Mouse (Mus musculus) brown adipose tissue, adult 24 weeks (tissue): ENCODE measurements around the gene Gc. TPM values are rescaled to one million over a fixed set of nuclear protein-coding genes. Genes with fewer than 3 reads are reported as not detected.

Source experiments
- H3K27ac ChIP-seq: fragments of 200-500 bp; replicated peaks from 2 replicates; pipeline ENCODE4 v1.5.1; 2012; ENCODE audit warnings: low read depth, mild to moderate bottlenecking, low read length
- H3K4me1 ChIP-seq: fragments of 200-500 bp; 2 replicates; pipeline ENCODE4 v1.6.1; 2012; ENCODE audit warnings: low read length, mixed read lengths; ENCODE audit not compliant: control insufficient read depth, insufficient read depth, insufficient read length
- H3K4me3 ChIP-seq: fragments of 200-500 bp; 2 replicates; pipeline ENCODE4 v1.5.1; 2012; ENCODE audit warnings: low read depth, mild to moderate bottlenecking, low read length, moderate library complexity; ENCODE audit not compliant: insufficient read depth
- polyA plus RNA-seq: library from polyadenylated mRNA; stranded (reverse); fragments of >200 nt; gene quantifications from 2 replicates; pipeline ENCODE4 v1.2.4, GENCODE M21; 2012; ENCODE audit not compliant: missing spikeins, insufficient read depth, insufficient read length

Gene Gc
- 2.5 TPM in 1 of 2 replicates, not detected in the other for polyA plus RNA-seq

- Histone ChIP-seq H3K27ac (no peak within 1 kb of the TSS), H3K4me1 (no peaks in the 10 kb centered on the region), H3K4me3 (no peak within 1 kb of the TSS)
These were observed at the start of gene Gc for GRCm38 (mm10) chr5:89457554-89458062. Gc (minus strand) TSS chr5:89457898.

- Histone ChIP-seq H3K4me3 (no peak overlapping the region), H3K27ac (no peak overlapping the region), H3K4me1 (no peaks in the 10 kb centered on the region)
These were observed 42.5 kb upstream of the Gc start for GRCm38 (mm10) chr5:89500182-89500581.

- Histone ChIP-seq H3K4me3 (no peak overlapping the region), H3K27ac (no peak overlapping the region), H3K4me1 (no peaks in the 10 kb centered on the region)
These were observed 34.9 kb upstream of the Gc start for GRCm38 (mm10) chr5:89492560-89492959.

- Histone ChIP-seq H3K27ac (no peak overlapping the region), H3K4me3 (no peak overlapping the region), H3K4me1 (no peaks in the 10 kb centered on the region)
These were observed 12.8 kb upstream of the Gc start for GRCm38 (mm10) chr5:89470483-89470882.

DNA sequence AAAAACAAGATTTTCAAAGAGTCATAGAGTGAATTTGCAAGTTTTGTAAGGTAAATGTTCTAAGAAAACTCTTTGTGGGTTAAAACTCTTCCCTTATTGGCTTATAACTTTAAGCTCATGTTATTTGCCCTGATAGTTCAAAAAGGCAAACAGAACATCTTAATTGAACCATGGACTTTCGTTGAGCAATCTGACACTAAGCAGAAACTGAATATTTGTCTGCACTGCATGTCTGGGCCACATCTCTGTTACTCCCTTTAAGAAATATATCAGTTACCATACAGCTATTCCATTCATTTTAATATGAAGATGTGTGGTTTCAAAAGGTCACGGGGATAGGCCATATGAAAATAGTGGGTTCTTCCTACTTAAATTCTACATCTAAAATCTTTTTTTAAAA, 10.2 kb upstream of the Gc start:
- Histone ChIP-seq H3K4me3 (no peak overlapping the region), H3K27ac (no peak overlapping the region), H3K4me1 (no peaks in the 10 kb centered on the region)

DNA sequence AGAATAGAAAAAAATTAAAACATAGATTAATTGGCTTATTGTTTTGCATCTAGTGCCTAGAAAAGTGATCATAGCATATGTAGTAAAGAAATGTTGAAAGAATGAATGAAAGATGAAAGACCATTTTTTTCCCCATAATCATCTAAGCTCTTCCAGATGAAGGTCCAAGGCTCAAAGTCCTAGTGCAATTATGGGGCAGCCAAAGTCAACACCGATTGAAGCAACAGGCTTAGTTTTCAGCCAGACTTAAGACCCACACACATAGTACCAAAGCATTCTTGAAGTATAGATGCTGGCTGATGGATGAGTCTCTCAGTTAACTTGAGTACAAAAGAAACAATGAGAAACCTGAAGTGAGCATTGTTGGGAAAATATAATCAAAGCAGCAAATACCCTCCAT, 9.3 kb upstream of the Gc start:
- H3K27ac ChIP-seq: no peak overlapping the region

GRCm38 (mm10) chr5:89466275-89466674, 8.6 kb upstream of the Gc start:
- Histone ChIP-seq H3K4me1 (no peaks in the 10 kb centered on the region), H3K4me3 (no peak overlapping the region), H3K27ac (no peak overlapping the region)

More for the DNA sequence above, 9.3 kb upstream of the Gc start:
- no peaks in the 10 kb centered on the region for H3K4me1 ChIP-seq
- no peak overlapping the region for H3K4me3 ChIP-seq

- H3K4me1 ChIP-seq: no peaks in the 10 kb centered on the region
- H3K4me3 ChIP-seq: no peak overlapping the region
- no peak overlapping the region for H3K27ac ChIP-seq
These were observed 4.1 kb upstream of the Gc start for GRCm38 (mm10) chr5:89461817-89462216.

GRCm38 (mm10) chr5:89459591-89459990, 1.9 kb upstream of the Gc start:
- H3K27ac ChIP-seq: no peak overlapping the region
- no peaks in the 10 kb centered on the region for H3K4me1 ChIP-seq
- no peak overlapping the region for H3K4me3 ChIP-seq

DNA sequence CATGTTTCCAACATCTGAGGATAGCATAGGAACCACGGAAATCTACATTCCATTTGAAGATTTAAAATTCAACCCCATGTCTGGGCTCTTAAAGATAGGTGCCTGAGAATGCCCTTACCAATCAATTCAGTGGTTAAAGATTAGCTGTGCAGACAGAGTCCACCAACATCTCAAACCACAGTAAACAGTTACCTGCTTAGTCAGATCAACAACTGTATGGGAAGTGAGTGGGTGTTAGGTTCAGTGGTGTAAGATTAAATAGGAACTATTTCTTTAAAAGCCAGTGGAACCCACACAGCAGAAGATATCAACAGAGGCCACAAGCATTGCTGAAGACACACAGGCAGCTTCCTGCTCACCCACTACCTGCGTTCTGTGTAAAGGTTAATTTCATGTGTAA, 1.3 kb upstream of the Gc start:
- Histone ChIP-seq H3K4me1 (no peaks in the 10 kb centered on the region), H3K27ac (no peak overlapping the region), H3K4me3 (no peak overlapping the region)

- Histone ChIP-seq H3K4me1 (no peaks in the 10 kb centered on the region), H3K27ac (no peak overlapping the region), H3K4me3 (no peak overlapping the region)
These were observed 2.2 kb downstream of the Gc start for GRCm38 (mm10) chr5:89455526-89455925.

- no peaks in the 10 kb centered on the region for H3K4me1 ChIP-seq
- H3K27ac ChIP-seq: no peak overlapping the region
- H3K4me3 ChIP-seq: no peak overlapping the region
These were observed 6.9 kb downstream of the Gc start for GRCm38 (mm10) chr5:89450798-89451197.

DNA sequence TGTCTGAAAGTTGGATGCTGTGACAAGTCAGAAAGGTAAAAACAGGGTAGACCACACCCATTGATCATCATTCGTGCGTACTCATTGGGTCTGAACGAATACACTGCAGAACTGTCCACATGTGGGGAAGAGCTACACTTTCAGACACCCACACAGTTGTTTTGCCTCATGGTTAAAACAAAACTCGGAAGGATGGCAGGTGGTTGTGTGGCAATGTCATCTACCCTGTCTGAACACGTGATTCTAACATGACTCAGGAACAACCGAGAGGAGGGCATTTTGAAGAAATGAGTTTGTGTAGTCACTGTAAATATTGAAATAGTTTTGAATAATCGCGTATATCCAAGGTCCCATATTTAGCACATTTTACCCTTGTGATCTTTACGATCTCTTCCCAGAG, 8.4 kb downstream of the Gc start:
- Histone ChIP-seq H3K4me1 (no peaks in the 10 kb centered on the region), H3K27ac (no peak overlapping the region)

DNA sequence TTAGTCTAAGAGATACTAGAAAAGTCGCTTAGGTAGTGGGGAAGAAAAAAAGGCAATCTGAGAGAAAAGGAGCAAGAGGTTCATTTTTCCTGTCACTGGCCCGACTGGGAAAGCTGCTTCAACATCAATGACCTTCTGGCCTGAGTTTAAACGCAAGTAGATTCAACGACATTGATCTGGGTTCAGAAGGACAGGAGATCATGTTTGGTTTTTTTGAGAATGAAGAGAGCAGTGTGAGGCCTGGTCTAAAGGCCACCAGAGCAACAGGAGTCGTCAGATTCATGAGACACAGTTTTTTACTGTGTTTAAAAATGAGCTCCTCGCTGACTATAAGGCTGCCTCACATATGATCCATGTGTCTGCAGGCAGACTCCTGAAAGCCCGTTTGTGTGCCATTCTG, 9.7 kb downstream of the Gc start:
- Histone ChIP-seq H3K27ac (no peak overlapping the region), H3K4me1 (no peaks in the 10 kb centered on the region), H3K4me3 (no peak overlapping the region)

More for the DNA sequence above, 8.4 kb downstream of the Gc start:
- no peak overlapping the region for H3K4me3 ChIP-seq

- no peak overlapping the region for H3K4me3 ChIP-seq
- no peak overlapping the region for H3K27ac ChIP-seq
- no peaks in the 10 kb centered on the region for H3K4me1 ChIP-seq
These were observed 13.3 kb downstream of the Gc start for GRCm38 (mm10) chr5:89444360-89444759.

DNA sequence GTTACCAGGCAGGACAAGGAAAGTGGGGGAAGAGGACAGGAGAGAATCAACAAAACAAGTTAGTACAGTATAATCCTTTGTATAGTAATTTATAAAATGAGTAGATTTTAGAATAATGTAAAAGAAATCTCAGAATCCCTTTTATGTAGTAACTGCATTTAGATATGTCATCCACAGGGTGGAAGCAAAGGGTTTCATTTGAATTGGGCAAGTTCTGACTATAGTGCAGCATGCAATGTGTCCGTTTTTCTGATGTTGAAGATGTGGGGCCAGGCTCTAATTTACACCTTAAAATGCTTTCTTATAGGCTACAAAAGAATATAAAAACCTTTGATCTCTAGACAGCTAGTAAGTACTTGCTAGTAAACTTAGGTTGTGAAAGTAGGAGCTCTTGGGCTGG, 46.2 kb downstream of the Gc start:
- no peaks in the 10 kb centered on the region for H3K4me1 ChIP-seq
- H3K4me3 ChIP-seq: no peak overlapping the region
- H3K27ac ChIP-seq: no peak overlapping the region
